22 mouse cellular contexts compared by ENCODE assay signal in the genomic region with DNA sequence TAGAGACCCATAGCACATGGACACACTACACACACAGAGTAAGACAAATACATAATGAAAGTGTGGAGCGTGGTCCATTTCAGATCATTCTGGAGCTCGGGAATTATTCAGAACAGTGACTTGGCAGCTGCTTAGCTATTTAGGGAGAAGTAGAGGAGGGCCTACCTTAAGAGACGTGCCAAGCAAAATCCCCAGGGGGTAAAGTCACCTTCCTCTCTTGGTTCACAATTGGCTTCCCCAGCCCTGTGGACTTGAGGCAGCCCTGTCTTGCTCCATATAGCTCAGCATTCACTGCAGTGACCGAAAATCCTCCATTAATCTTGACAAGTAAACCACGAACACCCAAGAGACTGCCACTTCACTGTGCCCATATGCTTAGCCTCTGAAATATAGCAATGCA.
"Had no signal": no experiment of that assay in that cellular context is flagged by ENCODE, and none has a peak within 500 bp of the region (broad histone marks: within the 10 kb centered on the region; RNA-seq: fewer than 3 reads in every experiment).

No protein-coding gene starts in this region.

- ATAC-seq: liver, postnatal 0 days; lung, postnatal 0 days; midbrain, embryonic 13.5 days; midbrain, embryonic 16.5 days had no signal

- H3K9me3 ChIP-seq: limb, embryonic 12.5 days; limb, embryonic 15.5 days; megakaryocyte, embryonic 14.5 days; midbrain, embryonic 10.5 days; midbrain, embryonic 13.5 days; neural tube, embryonic 13.5 days; stomach, embryonic 15.5 days had no signal

- DNase-seq: kidney, postnatal 14 days; kidney, postnatal 4 days; left cerebral cortex, postnatal 4 days; liver, postnatal 0 days; lung, embryonic 14.5 days; retina, postnatal 1 day; right cerebral cortex, postnatal 25 days; spleen, adult 18-20 months; thymus, postnatal 25 days had no signal

- H3K9ac ChIP-seq: limb, embryonic 12.5 days; limb, embryonic 15.5 days; liver, embryonic 14.5 days; liver, postnatal 0 days; lung, embryonic 14.5 days; midbrain, embryonic 13.5 days; neural tube, embryonic 13.5 days; stomach, embryonic 15.5 days had no signal

- H3K4me1 ChIP-seq: limb, embryonic 12.5 days; limb, embryonic 15.5 days; megakaryocyte, embryonic 14.5 days; midbrain, embryonic 10.5 days; midbrain, embryonic 13.5 days; neural tube, embryonic 13.5 days; stomach, embryonic 15.5 days had no signal

- H3K4me2 ChIP-seq: limb, embryonic 12.5 days; limb, embryonic 15.5 days; liver, embryonic 11.5 days; lung, embryonic 14.5 days; midbrain, embryonic 13.5 days; neural tube, embryonic 13.5 days; stomach, embryonic 15.5 days had no signal

- H3K27me3 ChIP-seq: limb, embryonic 12.5 days; limb, embryonic 15.5 days; megakaryocyte, embryonic 14.5 days; midbrain, embryonic 13.5 days; neural tube, embryonic 13.5 days; stomach, embryonic 15.5 days had no signal

- H3K36me3 ChIP-seq: limb, embryonic 12.5 days; limb, embryonic 15.5 days; midbrain, embryonic 10.5 days; midbrain, embryonic 13.5 days; neural tube, embryonic 13.5 days; stomach, embryonic 15.5 days had no signal

- H3K4me3 ChIP-seq: limb, embryonic 12.5 days; limb, embryonic 15.5 days; megakaryocyte, embryonic 14.5 days; midbrain, embryonic 10.5 days; midbrain, embryonic 13.5 days; myocyte; neural tube, embryonic 13.5 days; stomach, embryonic 15.5 days had no signal

- H3K27ac ChIP-seq: limb, embryonic 12.5 days; limb, embryonic 15.5 days; liver, embryonic 14.5 days; macrophage; midbrain, embryonic 10.5 days; midbrain, embryonic 13.5 days; neural tube, embryonic 13.5 days; stomach, embryonic 15.5 days had no signal
